ENCODE assay signal across 8 mouse cellular contexts in genomic region chr11:60106543-60107110, GRCm38 (mm10). TPM values are rescaled to one million over a fixed set of nuclear protein-coding genes. Genes with fewer than 3 reads are reported as not detected.
DNase-seq lines count a peak whose midpoint lies in the region; ATAC-seq lines count a peak whose summit lies in the region.

No protein-coding gene starts in this region.

- H3K9me3 ChIP-seq in forebrain, embryonic 11.5 days (ENCODE audit: control insufficient read depth, low read length): no peaks in the 10 kb centered on the region
- no peaks in the 10 kb centered on the region for H3K9me3 ChIP-seq in heart, embryonic 16.5 days (replicated peaks; ENCODE audit: control insufficient read depth, low read length)
- H3K9me3 ChIP-seq in liver, embryonic 15.5 days (replicated peaks): no peaks in the 10 kb centered on the region
- no peaks in the 10 kb centered on the region for H3K9me3 ChIP-seq in neural tube, embryonic 15.5 days (replicated peaks)

- ATAC-seq in CD4-positive, CD25-positive, alpha-beta regulatory T cell, adult 4 months: peak; percentile 41
- peak; percentile 22 for ATAC-seq in activated CD4-positive, CD25-positive, alpha-beta regulatory T cell, adult 4 months
- ATAC-seq in forebrain, embryonic 11.5 days (replicated peaks; ENCODE audit: low FRiP score): peak; percentile 43
- peak; percentile 33 for ATAC-seq in heart, embryonic 16.5 days (replicated peaks; ENCODE audit: extremely low read depth, insufficient read depth, low FRiP score)
- peak; percentile 26 for ATAC-seq in liver, embryonic 15.5 days (ENCODE audit: insufficient read depth)
- peak; percentile 14 for ATAC-seq in neural tube, embryonic 15.5 days (ENCODE audit: low FRiP score)

- peaks cover 20% of the 10 kb centered on the region for H3K4me1 ChIP-seq in forebrain, embryonic 11.5 days (replicated peaks; ENCODE audit: control insufficient read depth, insufficient read depth, low read length)
- peaks cover 62% of the 10 kb centered on the region for H3K4me1 ChIP-seq in heart, embryonic 16.5 days (ENCODE audit: control insufficient read depth, insufficient read depth, low read length)
- H3K4me1 ChIP-seq in liver, embryonic 15.5 days (replicated peaks): peaks cover 82% of the 10 kb centered on the region
- H3K4me1 ChIP-seq in neural tube, embryonic 15.5 days: peaks cover 60% of the 10 kb centered on the region

- H3K4me3 ChIP-seq in forebrain, embryonic 11.5 days (ENCODE audit: low read depth, low read length): peak overlapping the region; percentile 98
- peak overlapping the region; percentile 95 for H3K4me3 ChIP-seq in heart, embryonic 16.5 days (ENCODE audit: low read length)
- H3K4me3 ChIP-seq in liver, embryonic 15.5 days (replicated peaks): peak overlapping the region; percentile 88
- H3K4me3 ChIP-seq in neural tube, embryonic 15.5 days (replicated peaks): peak overlapping the region; percentile 92

- no peaks in the 10 kb centered on the region for H3K36me3 ChIP-seq in forebrain, embryonic 11.5 days (ENCODE audit: control insufficient read depth, insufficient read depth, low read length)
- no peaks in the 10 kb centered on the region for H3K36me3 ChIP-seq in heart, embryonic 16.5 days (ENCODE audit: control insufficient read depth, insufficient read depth)
- H3K36me3 ChIP-seq in liver, embryonic 15.5 days (replicated peaks): no peaks in the 10 kb centered on the region
- H3K36me3 ChIP-seq in neural tube, embryonic 15.5 days: no peaks in the 10 kb centered on the region

- 1% methylated on average over 14 of the region's 14 CpGs for WGBS in forebrain, embryonic 11.5 days
- 2% methylated on average over 14 of the region's 14 CpGs for WGBS in heart, embryonic 16.5 days
- 12% methylated on average over 14 of the region's 14 CpGs for WGBS in liver, embryonic 15.5 days (ENCODE audit: insufficient replicate concordance)
- under 1% methylated on average over 14 of the region's 14 CpGs for WGBS in neural tube, embryonic 15.5 days

- H3K27ac ChIP-seq in forebrain, embryonic 11.5 days (ENCODE audit: low read depth, low read length): peak overlapping the region; percentile 93
- H3K27ac ChIP-seq in heart, embryonic 16.5 days (ENCODE audit: low read length): peak overlapping the region; percentile 98
- H3K27ac ChIP-seq in liver, embryonic 15.5 days (replicated peaks): peak overlapping the region; percentile 89
- peak overlapping the region; percentile 96 for H3K27ac ChIP-seq in neural tube, embryonic 15.5 days (replicated peaks)

- DNase-seq in forebrain, embryonic 11.5 days (ENCODE audit: low spot score): no peak
- DNase-seq in kidney, postnatal 14 days: peak; percentile 52
- DNase-seq in c-Kit-positive CD71-positive TER-119-positive erythroid progenitor cells, embryonic 14.5 days (ENCODE audit: low spot score): no peak

- peak overlapping the region; percentile 94 for H3K4me2 ChIP-seq in forebrain, embryonic 11.5 days (ENCODE audit: low read depth, low read length, severe bottlenecking)
- peak overlapping the region; percentile 78 for H3K4me2 ChIP-seq in heart, embryonic 16.5 days (ENCODE audit: low read depth, low read length)
- peak overlapping the region; percentile 100 for H3K4me2 ChIP-seq in liver, embryonic 15.5 days
- peak overlapping the region; percentile 84 for H3K4me2 ChIP-seq in neural tube, embryonic 15.5 days

- no peaks in the 10 kb centered on the region for H3K27me3 ChIP-seq in forebrain, embryonic 11.5 days (ENCODE audit: control insufficient read depth, insufficient read depth, low read length)
- H3K27me3 ChIP-seq in heart, embryonic 16.5 days (ENCODE audit: control insufficient read depth, insufficient read depth, low read length): no peaks in the 10 kb centered on the region
- no peaks in the 10 kb centered on the region for H3K27me3 ChIP-seq in liver, embryonic 15.5 days
- no peaks in the 10 kb centered on the region for H3K27me3 ChIP-seq in neural tube, embryonic 15.5 days (replicated peaks)

- H3K9ac ChIP-seq in forebrain, embryonic 11.5 days (ENCODE audit: low read length): peak overlapping the region; percentile 99
- H3K9ac ChIP-seq in heart, embryonic 16.5 days (ENCODE audit: low read length): peak overlapping the region; percentile 100
- peak overlapping the region; percentile 90 for H3K9ac ChIP-seq in liver, embryonic 15.5 days
- peak overlapping the region; percentile 100 for H3K9ac ChIP-seq in neural tube, embryonic 15.5 days (replicated peaks)

RNA-seq across cellular contexts. Expression of gene Rai1, which starts 1.8 kb away (rescaled TPM):
- 1 to 10 TPM; 8.4 to 8.9 TPM for polyA plus RNA-seq in CD4-positive, CD25-positive, alpha-beta regulatory T cell, adult 4 months (2017; shearing (Covaris generic))
- 10 to 100 TPM in 1 of 2 experiments, 1 to 10 TPM in 1; 7.6 to 11.3 TPM for polyA plus RNA-seq in activated CD4-positive, CD25-positive, alpha-beta regulatory T cell, adult 4 months (2017; shearing (Covaris generic))
- polyA plus RNA-seq in forebrain, embryonic 11.5 days (2014; fragmentation: Nextera tagmentation; extraction: Ambion mirVana): 28.5 and 36.4 TPM in 2 replicates
- polyA plus RNA-seq in heart, embryonic 16.5 days (2015; fragmentation: Nextera tagmentation; extraction: Ambion mirVana): 15.7 TPM in 2 replicates
- polyA plus RNA-seq in liver, embryonic 15.5 days (2015; fragmentation: Nextera tagmentation; extraction: Ambion mirVana): 3.8 and 4.6 TPM in 2 replicates
- 26.5 and 27.4 TPM in 2 replicates for polyA plus RNA-seq in neural tube, embryonic 15.5 days (2015; fragmentation: Nextera tagmentation; extraction: Ambion mirVana)
